Mouse (Mus musculus): ENCODE data around the gene Dio2. TPM values are rescaled to one million over a fixed set of nuclear protein-coding genes. Genes with fewer than 3 reads are reported as not detected.

Gene Dio2
- polyA plus RNA-seq, 1 experiment: 0.04 TPM

DNA sequence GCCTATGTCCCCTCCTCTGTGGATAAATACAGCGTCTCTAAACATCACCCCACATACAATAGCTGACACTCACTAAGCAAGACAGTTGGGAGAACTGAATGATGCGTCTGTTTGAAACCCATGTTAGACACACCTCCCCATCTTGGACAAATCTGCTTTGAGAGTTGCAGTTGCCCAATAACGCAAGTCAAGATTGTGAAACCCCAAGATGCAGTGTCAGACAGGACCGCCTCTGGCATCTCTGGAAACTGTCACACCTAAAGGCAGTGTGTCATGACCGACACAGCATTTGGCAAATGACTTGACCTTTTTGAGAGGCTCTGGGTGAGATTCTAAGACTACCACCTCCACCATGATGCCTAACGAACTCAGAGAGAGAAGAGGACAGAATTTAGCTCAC is 2.8 kb downstream of the Dio2 start:
- no peak for TF ChIP-seq MYOG (IDR thresholded peaks at IDR 0.05; ENCODE audit: control insufficient read depth, extremely low read depth, insufficient read length)
- no peak for TF ChIP-seq FOSL1 (IDR thresholded peaks at IDR 0.05; ENCODE audit: insufficient read depth, low read length, poor library complexity, severe bottlenecking)
- no peak for TF ChIP-seq MYOD1 (IDR thresholded peaks at IDR 0.05; ENCODE audit: control insufficient read depth, insufficient read length, low read depth)
- TF ChIP-seq CTCF (IDR thresholded peaks at IDR 0.05; ENCODE audit: control insufficient read depth, insufficient read depth, insufficient read length): no peak
- no peak for TF ChIP-seq CEBPB (IDR thresholded peaks at IDR 0.05; ENCODE audit: low read depth)
- no peak for TF ChIP-seq USF1 (IDR thresholded peaks at IDR 0.05; ENCODE audit: low read depth)
- no peak for TF ChIP-seq MAX (IDR thresholded peaks at IDR 0.05)
- H3K4me3 ChIP-seq (ENCODE audit: insufficient read depth, poor library complexity, severe bottlenecking): no peak overlapping the region
- H3K36me3 ChIP-seq (ENCODE audit: control insufficient read depth, insufficient read depth): no peaks in the 10 kb centered on the region
- no peaks in the 10 kb centered on the region for H3K79me3 ChIP-seq (ENCODE audit: low read depth)
- H3ac ChIP-seq (ENCODE audit: control insufficient read depth, insufficient read length, low read depth): no peak overlapping the region
- no peaks in the 10 kb centered on the region for H3K79me2 ChIP-seq (ENCODE audit: control insufficient read depth, insufficient read depth)
- H3K27me3 ChIP-seq (ENCODE audit: control insufficient read depth, insufficient read depth, insufficient read length): no peaks in the 10 kb centered on the region

DNA sequence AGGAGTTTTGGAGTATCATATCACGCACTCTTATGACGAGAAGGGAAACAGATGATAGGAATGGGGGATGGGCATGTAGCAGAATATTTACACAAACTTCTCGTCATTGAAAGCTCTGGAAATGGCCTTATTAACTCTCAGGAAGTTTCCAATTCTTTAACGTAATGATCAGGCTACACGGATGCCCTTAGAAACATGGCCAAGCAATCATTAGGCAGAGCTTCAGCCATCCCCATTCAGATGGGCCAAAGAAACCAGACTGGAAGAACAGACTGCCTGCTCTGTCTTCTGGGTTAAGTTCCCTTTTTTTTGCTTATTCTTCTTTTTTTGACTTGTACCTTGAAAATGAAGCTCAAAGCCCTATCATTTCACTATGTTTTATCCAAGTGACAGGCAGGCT is 3.7 kb downstream of the Dio2 start:
- Histone ChIP-seq H3K4me3 (ENCODE audit: insufficient read depth, poor library complexity, severe bottlenecking) (no peak overlapping the region), H3K79me3 (ENCODE audit: low read depth) (no peaks in the 10 kb centered on the region), H3ac (ENCODE audit: control insufficient read depth, insufficient read length, low read depth) (no peak overlapping the region), H3K27me3 (ENCODE audit: control insufficient read depth, insufficient read depth, insufficient read length) (no peaks in the 10 kb centered on the region), H3K79me2 (ENCODE audit: control insufficient read depth, insufficient read depth) (no peaks in the 10 kb centered on the region), H3K36me3 (ENCODE audit: control insufficient read depth, insufficient read depth) (no peaks in the 10 kb centered on the region)
- TF ChIP-seq CEBPB (IDR thresholded peaks at IDR 0.05; ENCODE audit: low read depth) (no peak), MYOG (IDR thresholded peaks at IDR 0.05; ENCODE audit: control insufficient read depth, extremely low read depth, insufficient read length) (no peak), MAX (IDR thresholded peaks at IDR 0.05) (no peak), USF1 (IDR thresholded peaks at IDR 0.05; ENCODE audit: low read depth) (no peak), CTCF (IDR thresholded peaks at IDR 0.05; ENCODE audit: control insufficient read depth, insufficient read depth, insufficient read length) (no peak), FOSL1 (IDR thresholded peaks at IDR 0.05; ENCODE audit: insufficient read depth, low read length, poor library complexity, severe bottlenecking) (no peak), MYOD1 (IDR thresholded peaks at IDR 0.05; ENCODE audit: control insufficient read depth, insufficient read length, low read depth) (no peak)

DNA sequence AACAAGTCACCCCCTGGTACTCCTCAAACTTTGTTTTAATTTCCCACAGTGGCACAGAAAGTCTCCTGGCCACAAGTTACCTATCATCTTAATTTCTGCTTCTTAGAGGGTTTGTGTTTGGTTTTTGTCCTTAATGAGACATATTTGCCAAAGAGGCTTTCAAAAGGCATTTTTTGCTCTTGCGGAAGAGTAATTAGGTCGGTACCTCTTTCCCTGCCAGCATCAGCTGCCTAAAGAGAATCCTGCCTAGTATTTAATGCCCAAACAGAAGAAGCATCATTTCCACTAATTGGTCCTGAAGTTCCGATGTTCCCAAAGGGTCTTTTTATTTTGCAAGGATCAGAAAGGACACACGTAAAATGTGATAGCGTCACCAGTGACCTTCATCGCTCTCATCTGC is 4.5 kb downstream of the Dio2 start:
- Histone ChIP-seq H3K4me3 (ENCODE audit: insufficient read depth, poor library complexity, severe bottlenecking) (no peak overlapping the region), H3ac (ENCODE audit: control insufficient read depth, insufficient read length, low read depth) (no peak overlapping the region), H3K79me2 (ENCODE audit: control insufficient read depth, insufficient read depth) (no peaks in the 10 kb centered on the region), H3K27me3 (ENCODE audit: control insufficient read depth, insufficient read depth, insufficient read length) (no peaks in the 10 kb centered on the region), H3K79me3 (ENCODE audit: low read depth) (no peaks in the 10 kb centered on the region), H3K36me3 (ENCODE audit: control insufficient read depth, insufficient read depth) (no peaks in the 10 kb centered on the region)
- TF ChIP-seq MAX (IDR thresholded peaks at IDR 0.05): no peak
- no peak for TF ChIP-seq MYOG (IDR thresholded peaks at IDR 0.05; ENCODE audit: control insufficient read depth, extremely low read depth, insufficient read length)
- TF ChIP-seq CTCF (IDR thresholded peaks at IDR 0.05; ENCODE audit: control insufficient read depth, insufficient read depth, insufficient read length): no peak

DNA sequence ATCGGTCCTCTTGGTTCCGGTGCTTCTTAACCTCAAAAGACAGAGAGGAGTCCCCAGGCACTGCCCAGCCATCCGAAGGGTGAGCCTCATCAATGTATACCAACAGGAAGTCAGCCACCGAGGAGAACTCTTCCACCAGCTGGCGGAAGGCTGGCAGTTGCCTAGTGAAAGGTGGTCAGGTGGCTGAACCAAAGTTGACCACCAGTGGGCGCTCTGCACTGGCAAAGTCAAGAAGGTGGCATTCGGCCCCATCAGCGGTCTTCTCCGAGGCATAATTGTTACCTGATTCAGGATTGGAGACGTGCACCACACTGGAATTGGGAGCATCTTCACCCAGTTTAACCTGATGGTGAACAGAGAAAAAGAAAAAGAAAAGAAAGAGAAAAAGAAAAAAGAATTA is 8.6 kb downstream of the Dio2 start:
- H3K4me3 ChIP-seq (ENCODE audit: insufficient read depth, poor library complexity, severe bottlenecking): no peak overlapping the region
- H3K36me3 ChIP-seq (ENCODE audit: control insufficient read depth, insufficient read depth): no peaks in the 10 kb centered on the region
- H3K27me3 ChIP-seq (ENCODE audit: control insufficient read depth, insufficient read depth, insufficient read length): no peaks in the 10 kb centered on the region
- no peaks in the 10 kb centered on the region for H3K79me2 ChIP-seq (ENCODE audit: control insufficient read depth, insufficient read depth)
- no peak for TF ChIP-seq CEBPB (IDR thresholded peaks at IDR 0.05; ENCODE audit: low read depth)
- TF ChIP-seq CTCF (IDR thresholded peaks at IDR 0.05; ENCODE audit: control insufficient read depth, insufficient read depth, insufficient read length): peak; percentile 50
- TF ChIP-seq USF1 (IDR thresholded peaks at IDR 0.05; ENCODE audit: low read depth): no peak
- no peak for TF ChIP-seq FOSL1 (IDR thresholded peaks at IDR 0.05; ENCODE audit: insufficient read depth, low read length, poor library complexity, severe bottlenecking)
- no peak for TF ChIP-seq MYOD1 (IDR thresholded peaks at IDR 0.05; ENCODE audit: control insufficient read depth, insufficient read length, low read depth)
- no peak for TF ChIP-seq MAX (IDR thresholded peaks at IDR 0.05)
- TF ChIP-seq MYOG (IDR thresholded peaks at IDR 0.05; ENCODE audit: control insufficient read depth, extremely low read depth, insufficient read length): no peak
- no peak overlapping the region for H3ac ChIP-seq (ENCODE audit: control insufficient read depth, insufficient read length, low read depth)
- no peaks in the 10 kb centered on the region for H3K79me3 ChIP-seq (ENCODE audit: low read depth)

DNA sequence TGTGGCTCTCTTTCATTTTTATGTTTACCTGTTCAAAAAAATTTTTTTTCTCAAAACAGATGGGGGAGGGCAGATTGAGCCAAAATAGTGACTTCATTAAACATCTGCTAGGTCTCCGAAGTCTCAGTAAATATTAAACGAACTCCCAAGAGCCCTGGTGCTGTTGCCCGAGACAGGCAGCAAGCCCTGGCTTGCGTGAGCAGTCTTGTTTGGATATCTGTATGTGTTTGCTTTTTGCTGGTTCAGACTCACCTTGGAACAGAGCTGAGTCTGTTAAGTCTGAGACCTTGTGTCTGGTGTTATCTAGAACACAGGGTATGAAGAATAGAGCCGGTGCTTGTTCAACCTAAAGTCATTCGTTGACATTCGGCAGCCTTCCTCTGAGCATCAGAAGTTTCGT is 13.1 kb downstream of the Dio2 start:
- H3K27me3 ChIP-seq (ENCODE audit: control insufficient read depth, insufficient read depth, insufficient read length): no peaks in the 10 kb centered on the region
- H3K79me2 ChIP-seq (ENCODE audit: control insufficient read depth, insufficient read depth): no peaks in the 10 kb centered on the region
- no peak overlapping the region for H3K4me3 ChIP-seq (ENCODE audit: insufficient read depth, poor library complexity, severe bottlenecking)
- TF ChIP-seq MYOG (IDR thresholded peaks at IDR 0.05; ENCODE audit: control insufficient read depth, extremely low read depth, insufficient read length): no peak
- TF ChIP-seq MAX (IDR thresholded peaks at IDR 0.05): no peak
- no peak for TF ChIP-seq CEBPB (IDR thresholded peaks at IDR 0.05; ENCODE audit: low read depth)
- no peak for TF ChIP-seq FOSL1 (IDR thresholded peaks at IDR 0.05; ENCODE audit: insufficient read depth, low read length, poor library complexity, severe bottlenecking)
- no peak for TF ChIP-seq CTCF (IDR thresholded peaks at IDR 0.05; ENCODE audit: control insufficient read depth, insufficient read depth, insufficient read length)
- TF ChIP-seq MYOD1 (IDR thresholded peaks at IDR 0.05; ENCODE audit: control insufficient read depth, insufficient read length, low read depth): no peak
- no peak for TF ChIP-seq USF1 (IDR thresholded peaks at IDR 0.05; ENCODE audit: low read depth)
- H3K36me3 ChIP-seq (ENCODE audit: control insufficient read depth, insufficient read depth): no peaks in the 10 kb centered on the region
- no peaks in the 10 kb centered on the region for H3K79me3 ChIP-seq (ENCODE audit: low read depth)
- H3ac ChIP-seq (ENCODE audit: control insufficient read depth, insufficient read length, low read depth): no peak overlapping the region

DNA sequence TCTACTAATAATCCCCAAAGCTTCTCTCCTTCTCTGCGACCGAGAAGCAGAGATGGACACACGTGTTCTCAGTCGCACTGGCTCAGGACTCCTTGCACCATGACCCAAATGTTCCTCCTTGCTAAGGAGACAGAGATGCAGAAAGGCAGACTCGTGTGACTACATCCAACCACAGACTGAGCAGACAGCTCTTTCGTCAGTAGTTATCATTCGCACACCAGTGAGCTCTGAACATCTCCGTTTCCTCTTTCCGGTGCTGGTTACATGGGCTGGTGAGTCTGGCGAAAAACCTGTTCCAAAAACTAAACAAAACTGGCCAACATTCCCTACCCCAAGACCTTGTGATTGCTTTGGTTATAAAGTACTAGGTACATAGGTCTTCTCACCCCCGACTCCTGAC is 13.6 kb downstream of the Dio2 start:
- no peaks in the 10 kb centered on the region for H3K79me2 ChIP-seq (ENCODE audit: control insufficient read depth, insufficient read depth)
- no peak for TF ChIP-seq USF1 (IDR thresholded peaks at IDR 0.05; ENCODE audit: low read depth)
- TF ChIP-seq MAX (IDR thresholded peaks at IDR 0.05): no peak
- TF ChIP-seq FOSL1 (IDR thresholded peaks at IDR 0.05; ENCODE audit: insufficient read depth, low read length, poor library complexity, severe bottlenecking): no peak
- no peak for TF ChIP-seq CTCF (IDR thresholded peaks at IDR 0.05; ENCODE audit: control insufficient read depth, insufficient read depth, insufficient read length)
- TF ChIP-seq MYOG (IDR thresholded peaks at IDR 0.05; ENCODE audit: control insufficient read depth, extremely low read depth, insufficient read length): no peak
- TF ChIP-seq MYOD1 (IDR thresholded peaks at IDR 0.05; ENCODE audit: control insufficient read depth, insufficient read length, low read depth): no peak
- TF ChIP-seq CEBPB (IDR thresholded peaks at IDR 0.05; ENCODE audit: low read depth): no peak
- H3K4me3 ChIP-seq (ENCODE audit: insufficient read depth, poor library complexity, severe bottlenecking): no peak overlapping the region
- no peak overlapping the region for H3ac ChIP-seq (ENCODE audit: control insufficient read depth, insufficient read length, low read depth)
- H3K36me3 ChIP-seq (ENCODE audit: control insufficient read depth, insufficient read depth): no peaks in the 10 kb centered on the region
- H3K79me3 ChIP-seq (ENCODE audit: low read depth): no peaks in the 10 kb centered on the region
- no peaks in the 10 kb centered on the region for H3K27me3 ChIP-seq (ENCODE audit: control insufficient read depth, insufficient read depth, insufficient read length)

Data from C2C12 (cell line).